20 mouse cellular contexts compared by ENCODE assay signal in the genomic region with DNA sequence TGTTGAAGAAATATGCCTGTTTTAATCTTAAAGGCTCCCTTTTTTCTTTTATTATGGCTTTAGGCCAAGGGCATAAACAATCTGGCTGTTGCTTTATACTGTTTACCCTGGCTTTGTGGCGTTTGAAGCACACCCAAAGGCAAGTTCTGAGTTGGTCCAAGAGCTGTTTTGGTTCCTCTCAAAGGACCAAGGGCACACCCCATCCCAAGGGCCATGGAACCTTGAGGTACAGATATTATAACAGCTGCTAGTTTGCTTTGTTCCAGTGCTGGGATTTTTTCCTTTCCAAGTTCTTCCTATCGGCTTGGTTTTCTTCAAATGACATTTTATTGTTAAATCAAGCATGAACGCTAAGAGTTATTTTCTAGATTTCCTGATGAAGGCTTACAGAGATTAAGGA. TPM values are rescaled to one million over a fixed set of nuclear protein-coding genes. Genes with fewer than 3 reads are reported as not detected.
DNase-seq lines count a peak whose midpoint lies in the region; ATAC-seq and TF ChIP-seq lines count a peak whose summit lies in the region.
"Had no signal": no experiment of that assay in that cellular context is flagged by ENCODE, and none has a peak within 500 bp of the region (broad histone marks: within the 10 kb centered on the region; RNA-seq: fewer than 3 reads in every experiment).

No protein-coding gene starts in this region.

- no peak for TF ChIP-seq POLR2A in heart, adult 2 months (IDR thresholded peaks at IDR 0.05; ENCODE audit: insufficient read depth, low read depth, low read length)

- intact Hi-C loops in heart, adult 2 months (cut with DNase I) = no loop called here
- intact Hi-C loops in heart, postnatal 10 days (cut with DNase I) = no loop called here

- no peaks in the 10 kb centered on the region for H3K79me2 ChIP-seq in heart, adult 2 months (replicated peaks; ENCODE audit: control insufficient read depth, insufficient read depth, low read length)

- no peak for TF ChIP-seq EP300 in heart, adult 2 months (IDR thresholded peaks at IDR 0.05; ENCODE audit: insufficient read depth, low read depth, low read length)
- TF ChIP-seq EP300 in stomach, postnatal 0 days (optimal IDR thresholded peaks at IDR 0.05) = no peak

- H3K4me3 ChIP-seq in heart, adult 2 months = no peak overlapping the region
- no peak overlapping the region for H3K4me3 ChIP-seq in heart, embryonic 11.5 days (ENCODE audit: low read depth, low read length)
- no peak overlapping the region for H3K4me3 ChIP-seq in lung, embryonic 14.5 days (ENCODE audit: low read depth, low read length)
- no peak overlapping the region for H3K4me3 ChIP-seq in stomach, postnatal 0 days (ENCODE audit: low read depth, low read length)
- H3K4me3 ChIP-seq: embryonic facial prominence, embryonic 10.5 days; forebrain, embryonic 13.5 days; heart, embryonic 15.5 days; hindbrain, embryonic 10.5 days; intestine, embryonic 15.5 days had no signal

- H3K4me1 ChIP-seq in heart, adult 2 months (ENCODE audit: control insufficient read depth, insufficient read depth, low read length) = no peaks in the 10 kb centered on the region
- no peaks in the 10 kb centered on the region for H3K4me1 ChIP-seq in heart, embryonic 11.5 days (ENCODE audit: control insufficient read depth, insufficient read depth, low read length)
- H3K4me1 ChIP-seq in lung, embryonic 14.5 days (ENCODE audit: insufficient read depth) = no peaks in the 10 kb centered on the region
- H3K4me1 ChIP-seq in stomach, postnatal 0 days (replicated peaks; ENCODE audit: control insufficient read depth, insufficient read depth) = no peaks in the 10 kb centered on the region
- H3K4me1 ChIP-seq: embryonic facial prominence, embryonic 10.5 days; forebrain, embryonic 13.5 days; heart, embryonic 15.5 days; hindbrain, embryonic 10.5 days; intestine, embryonic 15.5 days had no signal

- peak overlapping the region; percentile 10 for H3K27ac ChIP-seq in heart, adult 2 months
- no peak overlapping the region for H3K27ac ChIP-seq in heart, embryonic 11.5 days (ENCODE audit: low read depth, low read length)
- no peak overlapping the region for H3K27ac ChIP-seq in lung, embryonic 14.5 days (ENCODE audit: low read depth)
- H3K27ac ChIP-seq in stomach, postnatal 0 days (replicated peaks) = no peak overlapping the region
- H3K27ac ChIP-seq: embryonic facial prominence, embryonic 10.5 days; forebrain, embryonic 13.5 days; heart, embryonic 15.5 days; hindbrain, embryonic 10.5 days; hindbrain, embryonic 14.5 days; intestine, embryonic 15.5 days had no signal

- TF ChIP-seq CTCF in heart, adult 2 months (IDR thresholded peaks at IDR 0.05) = no peak
- TF ChIP-seq CTCF in lung, embryonic 14.5 days (IDR thresholded peaks at IDR 0.05; ENCODE audit: low read depth) = no peak
- TF ChIP-seq CTCF in stomach, postnatal 0 days (IDR thresholded peaks at IDR 0.05; ENCODE audit: low read depth) = no peak

- no peak for ATAC-seq in heart, embryonic 11.5 days (replicated peaks; ENCODE audit: insufficient number of reproducible peaks, low FRiP score, low TSS enrichment)
- ATAC-seq in lung, embryonic 14.5 days (ENCODE audit: insufficient read depth) = no peak
- ATAC-seq in stomach, postnatal 0 days (ENCODE audit: low FRiP score, low TSS enrichment) = no peak
- ATAC-seq: activated CD4-positive, CD25-positive, alpha-beta regulatory T cell, adult 4 months; forebrain, embryonic 13.5 days; forebrain, postnatal 0 days; intestine, embryonic 15.5 days; Patski had no signal

- DNase-seq in gastrocnemius, adult 18-20 months (ENCODE audit: low spot score) = peak; percentile 31
- DNase-seq in gastrocnemius, postnatal 10 days = no peak
- peak in 1 of 2 experiments; percentile 21 for DNase-seq in heart, adult 2 months
- DNase-seq in lung, embryonic 14.5 days = peak; percentile 50
- DNase-seq in lung, postnatal 14 days = no peak
- DNase-seq in heart, postnatal 10 days = peak; percentile 23 to 43
- DNase-seq in stomach, postnatal 0 days (ENCODE audit: low spot score) = no peak
- DNase-seq: adrenal gland, postnatal 36 days; cerebellum, adult 2 months; cerebellum, postnatal 10 days; forebrain, postnatal 0 days had no signal

- H3K27me3 ChIP-seq in heart, adult 2 months (ENCODE audit: control insufficient read depth, insufficient read depth, low read length) = no peaks in the 10 kb centered on the region
- no peaks in the 10 kb centered on the region for H3K27me3 ChIP-seq in heart, embryonic 11.5 days (ENCODE audit: control insufficient read depth, insufficient read depth, low read length)
- H3K27me3 ChIP-seq in lung, embryonic 14.5 days (ENCODE audit: insufficient read depth, low read length) = no peaks in the 10 kb centered on the region
- H3K27me3 ChIP-seq in stomach, postnatal 0 days (ENCODE audit: control insufficient read depth, insufficient read depth, low read length) = no peaks in the 10 kb centered on the region
- H3K27me3 ChIP-seq: forebrain, embryonic 13.5 days; heart, embryonic 15.5 days; intestine, embryonic 15.5 days; Patski had no signal

- no peak overlapping the region for H3K4me2 ChIP-seq in heart, embryonic 11.5 days
- no peak overlapping the region for H3K4me2 ChIP-seq in lung, embryonic 14.5 days
- H3K4me2 ChIP-seq in stomach, postnatal 0 days (replicated peaks; ENCODE audit: low read depth) = no peak overlapping the region
- H3K4me2 ChIP-seq: forebrain, embryonic 13.5 days; heart, embryonic 15.5 days; hindbrain, embryonic 14.5 days; intestine, embryonic 15.5 days had no signal

- no peaks in the 10 kb centered on the region for H3K9me3 ChIP-seq in heart, embryonic 11.5 days (replicated peaks; ENCODE audit: control insufficient read depth, low read length)
- no peaks in the 10 kb centered on the region for H3K9me3 ChIP-seq in lung, embryonic 14.5 days (ENCODE audit: low read depth, low read length)
- no peaks in the 10 kb centered on the region for H3K9me3 ChIP-seq in stomach, postnatal 0 days (ENCODE audit: control insufficient read depth, low read length)
- H3K9me3 ChIP-seq: embryonic facial prominence, embryonic 10.5 days; forebrain, embryonic 13.5 days; heart, embryonic 15.5 days; hindbrain, embryonic 10.5 days; intestine, embryonic 15.5 days had no signal

- H3K9ac ChIP-seq in heart, adult 2 months (ENCODE audit: low read depth, low read length) = no peak overlapping the region
- H3K9ac ChIP-seq in heart, embryonic 11.5 days (ENCODE audit: low read depth, low read length) = no peak overlapping the region
- no peak overlapping the region for H3K9ac ChIP-seq in lung, embryonic 14.5 days
- no peak overlapping the region for H3K9ac ChIP-seq in stomach, postnatal 0 days (ENCODE audit: low read length)
- H3K9ac ChIP-seq: forebrain, embryonic 13.5 days; forebrain, postnatal 0 days; heart, embryonic 15.5 days; hindbrain, embryonic 14.5 days; intestine, embryonic 15.5 days had no signal

- no peaks in the 10 kb centered on the region; the same call in 1 of the 2 replicates for H3K36me3 ChIP-seq in heart, adult 2 months (ENCODE audit: control insufficient read depth, insufficient read depth, low read length)
- H3K36me3 ChIP-seq in heart, embryonic 11.5 days (ENCODE audit: control insufficient read depth, insufficient read depth, low read length) = no peaks in the 10 kb centered on the region
- no peaks in the 10 kb centered on the region for H3K36me3 ChIP-seq in lung, embryonic 14.5 days (ENCODE audit: insufficient read depth)
- H3K36me3 ChIP-seq in stomach, postnatal 0 days (ENCODE audit: control insufficient read depth, insufficient read depth, low read length) = no peaks in the 10 kb centered on the region
- H3K36me3 ChIP-seq: embryonic facial prominence, embryonic 10.5 days; heart, embryonic 15.5 days; hindbrain, embryonic 10.5 days; intestine, embryonic 15.5 days had no signal

- 53% methylated on average over 3 of the region's 3 CpGs for WGBS in heart, adult 2 months
- 77% methylated on average over 3 of the region's 3 CpGs for WGBS in heart, embryonic 11.5 days (ENCODE audit: insufficient replicate concordance)
- WGBS in lung, embryonic 14.5 days = 68% methylated on average over 3 of the region's 3 CpGs
- WGBS in stomach, postnatal 0 days = 54% methylated on average over 3 of the region's 3 CpGs

RNA-seq across cellular contexts. Expression of a gene that starts 35.9 kb away (rescaled TPM):
- 10 to 100 TPM in 1 of 2 experiments, 1 to 10 TPM in 1; 7.9 to 10.8 TPM for total RNA-seq in gastrocnemius, adult 18-20 months (2021)
- total RNA-seq in gastrocnemius, postnatal 10 days (2021) = 1 to 10 TPM; 4.2 to 4.3 TPM
- 10 to 100 TPM in 1 of 2 experiments, 1 to 10 TPM in 1; 9.7 to 10.7 TPM for total RNA-seq in heart, adult 2 months (2021)
- polyA plus RNA-seq in heart, adult 2 months (2012; rRNA removed) = 8.6 and 15.6 TPM in 2 replicates
- 0.34 and 0.39 TPM in 2 replicates for polyA plus RNA-seq in heart, embryonic 11.5 days (2014; fragmentation: Nextera tagmentation; extraction: Ambion mirVana)
- polyA plus RNA-seq in lung, embryonic 14.5 days (2014; fragmentation: Nextera tagmentation; extraction: Ambion mirVana) = 0.41 and 0.72 TPM in 2 replicates
- total RNA-seq in heart, postnatal 10 days (2021) = 1 to 10 TPM; 2.7 to 2.9 TPM
- 0.15 and 0.22 TPM in 2 replicates for polyA plus RNA-seq in stomach, postnatal 0 days (2015; fragmentation: Nextera tagmentation; extraction: Ambion mirVana)
- polyA plus RNA-seq: activated CD4-positive, CD25-positive, alpha-beta regulatory T cell, adult 4 months had no signal

RNA-seq across cellular contexts. Expression of a gene that starts 46.9 kb away (rescaled TPM):
- total RNA-seq in gastrocnemius, adult 18-20 months (2021) = 1 to 10 TPM; 4.7 to 5.6 TPM
- total RNA-seq in gastrocnemius, postnatal 10 days (2021) = 1 to 10 TPM; 7.7 to 8.0 TPM
- 1 to 10 TPM; 5.8 to 6.6 TPM for total RNA-seq in heart, adult 2 months (2021)
- 4.2 and 8.6 TPM in 2 replicates for polyA plus RNA-seq in heart, adult 2 months (2012; rRNA removed)
- polyA plus RNA-seq in heart, embryonic 11.5 days (2014; fragmentation: Nextera tagmentation; extraction: Ambion mirVana) = 11.1 and 11.5 TPM in 2 replicates
- polyA plus RNA-seq in lung, embryonic 14.5 days (2014; fragmentation: Nextera tagmentation; extraction: Ambion mirVana) = 17.2 and 18.4 TPM in 2 replicates
- 1 to 10 TPM; 8.8 to 8.9 TPM for total RNA-seq in heart, postnatal 10 days (2021)
- 7.5 and 8.1 TPM in 2 replicates for polyA plus RNA-seq in stomach, postnatal 0 days (2015; fragmentation: Nextera tagmentation; extraction: Ambion mirVana)

RNA-seq across cellular contexts. Expression of a gene that starts 47.3 kb away (rescaled TPM):
- 1 to 10 TPM in 1 of 2 experiments, under 1 TPM in 1; 0.75 to 1.9 TPM for total RNA-seq in gastrocnemius, adult 18-20 months (2021)
- under 1 TPM; 0.16 to 0.38 TPM for total RNA-seq in gastrocnemius, postnatal 10 days (2021)
- total RNA-seq in heart, adult 2 months (2021) = 1 to 10 TPM; 1.2 to 2.0 TPM
- 0.50 and 1.2 TPM in 2 replicates for polyA plus RNA-seq in heart, adult 2 months (2012; rRNA removed)
- not detected in 2 replicates for polyA plus RNA-seq in heart, embryonic 11.5 days (2014; fragmentation: Nextera tagmentation; extraction: Ambion mirVana)
- 0.91 and 1.1 TPM in 2 replicates for polyA plus RNA-seq in lung, embryonic 14.5 days (2014; fragmentation: Nextera tagmentation; extraction: Ambion mirVana)
- under 1 TPM; 0.22 to 0.47 TPM for total RNA-seq in heart, postnatal 10 days (2021)
- polyA plus RNA-seq in stomach, postnatal 0 days (2015; fragmentation: Nextera tagmentation; extraction: Ambion mirVana) = 0.62 and 0.70 TPM in 2 replicates
- polyA plus RNA-seq: activated CD4-positive, CD25-positive, alpha-beta regulatory T cell, adult 4 months; forebrain, embryonic 13.5 days had no signal

Comparison
In these comparisons a context has a peak if more than half of its experiments do, and no peak if none do; other contexts are left out.
1. DNase-seq: peak in gastrocnemius, adult 18-20 months (single experiment), lung, embryonic 14.5 days (single experiment) and heart, postnatal 10 days (2 of 2); none in gastrocnemius, postnatal 10 days (single experiment), lung, postnatal 14 days (single experiment) and stomach, postnatal 0 days (single experiment).